Mouse (Mus musculus): ENCODE results near the gene Il4i1.

DNA sequence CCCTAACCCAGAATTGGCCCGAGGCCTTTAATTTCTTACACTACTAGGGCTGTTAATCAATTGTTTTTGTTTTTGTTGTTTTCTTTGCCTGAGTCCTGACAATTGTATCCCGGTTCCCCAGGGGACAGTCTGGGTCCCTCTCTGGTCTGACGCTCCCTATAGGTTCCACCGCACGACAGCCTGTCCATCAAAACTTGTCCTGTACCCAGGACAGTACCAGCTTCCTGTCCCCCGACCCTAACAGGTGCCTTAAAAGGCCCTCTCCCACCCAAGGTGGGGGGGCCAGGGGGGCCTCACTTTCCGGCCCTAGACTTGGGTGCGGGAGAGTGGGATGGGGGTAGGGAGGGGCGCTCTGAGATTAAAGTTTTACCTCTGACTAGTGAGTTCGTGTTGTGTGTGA, 38.8 kb downstream of the Il4i1 start:
- TF ChIP-seq CTCF (IDR thresholded peaks at IDR 0.05; ENCODE audit: low read depth) (no peak), EP300 (optimal IDR thresholded peaks at IDR 0.05) (peak; percentile 67)
